Mouse (Mus musculus) embryonic facial prominence, embryonic 10.5 days (tissue): ENCODE data around the gene Nr5a1. TPM values are rescaled to one million over a fixed set of nuclear protein-coding genes. Genes with fewer than 3 reads are reported as not detected.

ENCODE experiments used
- DNase-seq: peaks from one replicate; pipeline ENCODE4 v3.0.0-alpha.2; 2017; ENCODE audit warnings: low spot score
- H3K27ac ChIP-seq: fragments of 300-500 bp; sonication (generic); replicated peaks from 2 replicates; pipeline ENCODE4 v1.5.1; 2016; ENCODE audit warnings: mild to moderate bottlenecking
- H3K27me3 ChIP-seq: fragments of 300-500 bp; sonication (generic); replicated peaks from 2 replicates; pipeline ENCODE4 v1.6.1; 2016; ENCODE audit warnings: low read depth, mild to moderate bottlenecking; ENCODE audit not compliant: poor library complexity, severe bottlenecking
- H3K36me3 ChIP-seq: fragments of 300-500 bp; sonication (generic); replicated peaks from 2 replicates; pipeline ENCODE4 v1.6.1; 2016; ENCODE audit warnings: mild to moderate bottlenecking, moderate library complexity
- H3K4me1 ChIP-seq: fragments of 300-500 bp; sonication (generic); 2 replicates; pipeline ENCODE4 v1.6.1; 2016
- H3K4me3 ChIP-seq: fragments of 300-500 bp; sonication (generic); 2 replicates; pipeline ENCODE4 v1.5.1; 2016; ENCODE audit warnings: mild to moderate bottlenecking, moderate library complexity
- H3K9me3 ChIP-seq: fragments of 300-500 bp; sonication (generic); 2 replicates; pipeline ENCODE4 v1.6.1; 2016; ENCODE audit warnings: mild to moderate bottlenecking
- WGBS: fragments of 180-500 bp; shearing (Covaris S2); methylation state at CpG from one replicate; pipeline ENCODE4 v1.1.7; 2016; 5-methylcytosine and 5-hydroxymethylcytosine counted together
- polyA plus RNA-seq: library from polyadenylated mRNA; unstranded; fragments of >200 nt; fragmentation: Nextera tagmentation; extraction: Ambion mirVana; gene quantifications from 2 replicates; pipeline ENCODE4 v1.2.1, GENCODE M21; 2016

Nr5a1 gene
- polyA plus RNA-seq, 1 experiment from 2014 or later = 0.97 TPM

DNA sequence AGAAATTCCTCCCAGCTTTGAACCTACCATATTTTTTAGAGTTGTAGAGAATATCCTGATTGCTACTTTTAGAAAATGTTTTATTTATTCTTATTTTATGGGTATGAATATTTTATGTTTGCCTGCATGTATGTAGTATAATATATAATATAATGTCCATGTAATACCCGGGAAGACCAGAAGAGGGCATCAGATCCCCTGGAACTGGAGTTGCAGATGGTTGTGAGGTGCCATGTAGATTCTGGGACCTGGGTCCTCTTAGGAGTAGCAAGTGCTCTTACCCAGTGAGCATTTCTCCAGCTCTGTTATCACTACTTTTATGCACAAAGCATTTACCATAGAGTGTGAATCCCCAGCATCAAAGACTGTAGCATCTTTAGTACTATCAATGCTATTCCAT is 52.9 kb downstream of the Nr5a1 start:
- H3K4me3 ChIP-seq = no peak overlapping the region
- WGBS = 3% methylated on average over 1 of the region's 1 CpGs
- H3K36me3 ChIP-seq = no peaks in the 10 kb centered on the region
- no peak overlapping the region for H3K27ac ChIP-seq
- peaks cover 8% of the 10 kb centered on the region; the same call in 1 of the 2 replicates for H3K4me1 ChIP-seq
- H3K9me3 ChIP-seq = no peaks in the 10 kb centered on the region
- no peak for DNase-seq
- H3K27me3 ChIP-seq = peaks cover 7% of the 10 kb centered on the region

DNA sequence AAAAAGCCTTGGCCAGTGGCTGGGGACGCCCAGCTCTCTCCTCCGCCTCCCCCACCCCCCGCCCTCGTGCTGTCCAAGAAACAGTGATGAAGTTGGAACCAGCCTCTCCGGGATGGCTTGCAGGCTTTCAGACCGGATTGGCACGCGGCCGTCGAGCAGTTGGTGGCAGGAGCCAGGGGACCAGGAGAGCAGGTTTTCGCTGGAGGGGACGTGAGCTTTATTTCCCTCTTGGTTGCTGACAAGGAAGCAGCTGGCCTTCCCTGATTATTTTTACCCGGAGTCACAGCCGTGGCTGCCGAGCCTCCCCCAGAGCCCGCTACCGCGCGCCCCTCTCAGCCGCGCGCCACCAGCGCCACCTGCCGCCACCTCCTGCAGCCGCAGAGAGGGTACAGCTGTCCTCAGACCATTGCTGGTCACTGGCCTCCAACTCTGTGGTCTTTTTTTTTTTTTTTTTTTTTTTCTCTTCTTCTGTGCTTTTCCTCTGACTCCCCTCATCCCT is 56.0 kb downstream of the Nr5a1 start:
- Histone ChIP-seq H3K9me3 (no peaks in the 10 kb centered on the region), H3K27ac (peak overlapping the region; percentile 68), H3K4me1 (peaks cover 8% of the 10 kb centered on the region; the same call in 1 of the 2 replicates), H3K4me3 (peak overlapping the region; percentile 56), H3K36me3 (no peaks in the 10 kb centered on the region), H3K27me3 (peaks cover 7% of the 10 kb centered on the region)
- peak; percentile 90 for DNase-seq
- whole genome bisulfite sequencing = under 1% methylated on average over 25 of the region's 25 CpGs

DNA sequence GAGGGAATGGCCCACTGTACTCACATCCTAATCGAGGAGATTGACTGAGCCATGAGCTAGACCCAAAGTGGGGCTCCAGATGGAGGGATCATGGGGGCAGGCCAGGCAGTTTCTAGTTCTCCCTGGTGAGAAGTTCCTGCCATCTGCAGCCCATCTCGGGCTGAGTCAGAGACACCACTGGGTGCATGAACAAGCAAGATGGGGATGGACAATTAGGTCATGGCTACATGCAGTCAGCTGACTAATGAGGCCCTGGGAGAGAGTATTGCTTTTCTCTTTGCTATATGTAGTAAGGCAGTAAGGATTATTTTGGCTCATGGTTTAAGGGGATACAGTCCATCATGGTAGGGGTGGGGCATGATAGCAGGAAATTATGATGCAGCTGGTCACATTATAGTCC is 60.6 kb downstream of the Nr5a1 start:
- H3K4me1 ChIP-seq = peaks cover 12% of the 10 kb centered on the region
- 84% methylated on average over 2 of the region's 2 CpGs for WGBS

DNA sequence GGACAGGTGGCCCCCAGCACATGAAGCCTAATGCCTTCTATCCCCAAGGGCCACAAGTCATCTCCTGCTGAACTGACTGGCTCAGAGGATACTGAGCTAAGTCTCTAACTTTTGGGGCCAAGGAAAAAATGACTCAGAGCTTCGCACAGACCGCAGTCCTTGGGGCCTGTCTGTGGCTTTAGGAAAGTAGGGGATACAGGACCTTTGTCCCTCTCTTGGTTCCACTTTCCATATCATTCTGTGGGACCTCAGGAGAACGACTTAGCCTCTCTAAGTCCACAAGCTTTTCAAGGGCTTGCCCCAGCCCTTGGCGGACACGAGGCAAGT is 61.1 kb downstream of the Nr5a1 start:
- no peaks in the 10 kb centered on the region for H3K36me3 ChIP-seq
- no peak overlapping the region for H3K27ac ChIP-seq
- no peak overlapping the region for H3K4me3 ChIP-seq
- 88% methylated on average over 5 of the region's 5 CpGs for WGBS
- peaks cover 9% of the 10 kb centered on the region for H3K4me1 ChIP-seq
- DNase-seq = no peak
- peaks cover 2% of the 10 kb centered on the region; the same call in 1 of the 2 replicates for H3K9me3 ChIP-seq
- H3K27me3 ChIP-seq = peaks cover 10% of the 10 kb centered on the region

More for the DNA sequence above, 60.6 kb downstream of the Nr5a1 start:
- Histone ChIP-seq H3K27me3 (peaks cover 10% of the 10 kb centered on the region), H3K4me3 (no peak overlapping the region), H3K9me3 (no peaks in the 10 kb centered on the region), H3K27ac (no peak overlapping the region), H3K36me3 (no peaks in the 10 kb centered on the region)
- no peak for DNase-seq

- WGBS = 65% methylated on average over 10 of the region's 10 CpGs
- no peak for DNase-seq
- H3K9me3 ChIP-seq = peaks cover 3% of the 10 kb centered on the region; the same call in 1 of the 2 replicates
These were observed 61.6 kb downstream of the Nr5a1 start for GRCm38 (mm10) chr2:38652565-38653292.

GRCm38 (mm10) chr2:38652098-38652497 is 62.2 kb downstream of the Nr5a1 start:
- WGBS = 85% methylated on average over 7 of the region's 7 CpGs
- H3K4me1 ChIP-seq = peaks cover 4% of the 10 kb centered on the region; the same call in 1 of the 2 replicates
- H3K9me3 ChIP-seq = peaks cover 3% of the 10 kb centered on the region; the same call in 1 of the 2 replicates
- H3K36me3 ChIP-seq = no peaks in the 10 kb centered on the region
- DNase-seq = no peak
- no peak overlapping the region for H3K4me3 ChIP-seq
- 0 out of 2 replicates have a peak, but pooled peaks cover 3% of the 10 kb centered on the region for H3K27me3 ChIP-seq
- H3K27ac ChIP-seq = no peak overlapping the region

More at GRCm38 (mm10) chr2:38652565-38653292, 61.6 kb downstream of the Nr5a1 start:
- Histone ChIP-seq H3K36me3 (no peaks in the 10 kb centered on the region), H3K27ac (no peak overlapping the region), H3K4me1 (peaks cover 4% of the 10 kb centered on the region), H3K4me3 (no peak overlapping the region), H3K27me3 (peaks cover 8% of the 10 kb centered on the region)

DNA sequence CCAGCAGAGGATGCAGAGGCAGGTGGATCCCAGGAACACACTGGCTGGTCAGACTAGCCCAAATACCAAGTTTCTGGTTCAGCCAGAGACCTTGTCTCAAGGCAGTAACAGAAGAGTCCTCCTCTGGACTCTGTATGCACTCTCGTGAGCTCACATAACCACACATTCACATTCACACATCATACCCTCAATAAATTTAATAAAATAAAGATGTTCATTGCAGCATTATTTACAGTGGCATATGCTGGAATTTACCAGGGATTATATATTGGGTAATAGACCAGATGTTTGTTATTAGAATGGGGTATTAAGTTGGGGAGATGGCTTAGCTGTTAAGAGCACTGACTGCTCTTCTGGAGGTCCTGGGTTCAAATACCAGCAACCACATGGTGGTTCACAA is 64.0 kb downstream of the Nr5a1 start:
- Histone ChIP-seq H3K27me3 (0 out of 2 replicates have a peak, but pooled peaks cover 3% of the 10 kb centered on the region), H3K4me3 (no peak overlapping the region), H3K36me3 (no peaks in the 10 kb centered on the region), H3K9me3 (peaks cover 3% of the 10 kb centered on the region; the same call in 1 of the 2 replicates), H3K4me1 (peaks cover 4% of the 10 kb centered on the region; the same call in 1 of the 2 replicates), H3K27ac (no peak overlapping the region)
- 91% methylated on average over 1 of the region's 1 CpGs for WGBS
- DNase-seq = no peak

GRCm38 (mm10) chr2:38647661-38648060 is 66.7 kb downstream of the Nr5a1 start:
- WGBS = 91% methylated on average over 7 of the region's 7 CpGs
- Histone ChIP-seq H3K36me3 (no peaks in the 10 kb centered on the region), H3K9me3 (peaks cover 3% of the 10 kb centered on the region; the same call in 1 of the 2 replicates), H3K27me3 (0 out of 2 replicates have a peak, but pooled peaks cover 3% of the 10 kb centered on the region), H3K4me1 (peaks cover 10% of the 10 kb centered on the region), H3K27ac (no peak overlapping the region), H3K4me3 (no peak overlapping the region)
- no peak for DNase-seq

DNA sequence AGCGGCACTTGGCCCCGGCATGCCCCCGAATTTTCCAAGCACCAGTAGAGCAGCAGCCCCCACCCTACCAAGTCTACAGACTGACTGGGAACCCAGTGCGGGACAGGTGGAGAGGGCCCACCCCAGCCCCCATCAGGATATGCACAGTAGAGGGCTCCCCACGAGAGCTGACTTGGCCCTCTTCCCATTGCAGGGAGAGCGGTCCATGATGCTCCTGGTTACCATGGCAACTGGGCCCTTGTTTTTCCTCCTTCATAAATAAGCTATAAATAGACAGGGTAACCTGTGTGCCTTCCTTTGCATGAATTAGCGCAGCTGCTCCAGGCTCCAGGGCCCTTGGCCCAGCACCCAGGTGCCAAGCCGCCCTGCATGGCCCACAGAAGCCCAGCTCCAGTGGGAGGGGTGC is 67.1 kb downstream of the Nr5a1 start:
- no peak overlapping the region for H3K27ac ChIP-seq

DNA sequence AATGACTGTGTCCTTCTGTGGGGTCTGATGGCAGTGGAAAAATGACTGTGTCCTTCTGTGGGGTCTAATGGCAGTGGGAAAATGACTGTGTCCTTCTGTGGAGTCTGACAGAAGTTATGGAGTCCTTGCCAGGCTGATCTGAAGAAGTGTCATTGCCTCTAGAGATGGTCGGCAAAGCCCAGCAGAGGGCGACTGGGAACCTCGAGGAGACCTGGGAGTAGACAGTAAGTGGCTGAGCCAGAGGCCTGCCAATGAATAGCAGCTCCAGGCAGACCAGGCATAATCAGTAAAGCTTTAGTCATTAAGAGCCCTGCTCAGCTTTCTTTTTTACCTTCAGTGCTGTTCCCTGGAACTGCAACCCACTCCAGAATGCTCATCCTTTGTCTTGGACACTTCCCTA is 68.4 kb downstream of the Nr5a1 start:
- peaks cover 15% of the 10 kb centered on the region for H3K36me3 ChIP-seq
- peaks cover 14% of the 10 kb centered on the region for H3K4me1 ChIP-seq
- 0 out of 2 replicates have a peak, but pooled peaks cover 3% of the 10 kb centered on the region for H3K27me3 ChIP-seq
- 0% methylated on average over 3 of the region's 3 CpGs for WGBS
- H3K9me3 ChIP-seq = peaks cover 3% of the 10 kb centered on the region; the same call in 1 of the 2 replicates
- no peak overlapping the region for H3K27ac ChIP-seq
- DNase-seq = peak; percentile 75
- no peak overlapping the region for H3K4me3 ChIP-seq

More for the DNA sequence above, 67.1 kb downstream of the Nr5a1 start:
- WGBS = 79% methylated on average over 8 of the region's 8 CpGs
- H3K4me1 ChIP-seq = peaks cover 14% of the 10 kb centered on the region
- H3K4me3 ChIP-seq = no peak overlapping the region
- 0 out of 2 replicates have a peak, but pooled peaks cover 3% of the 10 kb centered on the region for H3K36me3 ChIP-seq
- no peak for DNase-seq
- peaks cover 3% of the 10 kb centered on the region; the same call in 1 of the 2 replicates for H3K9me3 ChIP-seq
- 0 out of 2 replicates have a peak, but pooled peaks cover 3% of the 10 kb centered on the region for H3K27me3 ChIP-seq

DNA sequence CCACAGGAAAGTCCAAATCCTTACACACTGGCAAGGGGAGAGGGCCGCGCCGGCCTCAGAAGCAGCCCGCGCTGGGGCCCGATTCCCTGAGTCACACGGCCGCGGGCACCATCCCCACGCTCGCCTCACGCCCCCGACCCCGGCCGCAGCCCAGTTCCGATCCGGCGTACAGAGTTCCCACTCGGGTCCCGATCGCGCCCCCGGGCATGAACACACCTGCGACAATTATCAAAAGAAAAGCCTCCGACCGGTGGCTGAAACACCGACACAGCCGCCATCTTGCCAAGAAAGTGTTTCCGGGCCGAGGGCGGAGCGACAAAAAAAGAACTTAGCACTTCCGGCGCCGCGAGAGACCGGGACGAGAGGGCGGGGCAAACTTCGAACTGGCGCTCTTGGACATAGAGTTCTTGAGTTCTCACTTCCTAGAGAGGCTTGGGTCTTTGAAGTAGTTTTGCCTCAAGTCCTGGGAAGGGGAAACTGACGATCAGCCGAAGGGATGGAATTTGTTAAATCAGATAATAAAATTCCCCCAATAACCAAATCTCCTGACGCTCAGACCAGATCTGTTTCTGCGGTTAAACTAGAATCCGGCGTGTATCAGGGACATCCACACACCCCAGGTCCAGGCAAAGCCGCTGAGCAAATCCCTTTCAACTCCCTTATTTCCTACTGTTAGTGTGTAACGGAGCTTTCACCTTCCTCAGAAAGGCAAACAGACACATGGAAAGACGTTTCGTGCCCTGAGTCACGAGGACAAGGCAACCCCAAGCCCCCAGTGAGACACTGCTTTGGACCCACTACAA is 70.5 kb downstream of the Nr5a1 start, which contains the start of gene Psmb7:
Gene Psmb7, minus strand, starts transcription at position 463 of the 803 bp plus-strand sequence.
- DNase-seq = peak; percentile 94
- peaks cover 3% of the 10 kb centered on the region; the same call in 1 of the 2 replicates for H3K9me3 ChIP-seq
- peaks cover 14% of the 10 kb centered on the region for H3K4me1 ChIP-seq
- peaks cover 35% of the 10 kb centered on the region for H3K36me3 ChIP-seq
- peak within 1 kb of the TSS; percentile 95 for H3K27ac ChIP-seq
- H3K27me3 ChIP-seq = no peaks in the 10 kb centered on the region
- H3K4me3 ChIP-seq = peak within 1 kb of the TSS; percentile 95
- 2% methylated on average over 52 of the region's 52 CpGs for WGBS
